Mouse (Mus musculus) hindbrain, embryonic 13.5 days (tissue): ENCODE measurements at regions not wholly inside any gene's neighbourhood (a gene's known extent, or its start where the extent isn't known, plus 50 kb on each side); places are given as distances from the start of the nearest gene placed in this dataset.

Experiments
- ATAC-seq: fragments of 200-750 bp; cut with Nextera tagmentation; 2 replicates; pipeline ENCODE4 v1.8.0; 2017; ENCODE audit warnings: moderate TSS enrichment; ENCODE audit not compliant: low FRiP score
- H3K27ac ChIP-seq: fragments of 300-500 bp; sonication (generic); 2 replicates; pipeline ENCODE4 v1.5.1; 2015; ENCODE audit warnings: inconsistent platforms, mild to moderate bottlenecking, moderate library complexity
- H3K27me3 ChIP-seq: fragments of 300-500 bp; sonication (generic); 2 replicates; pipeline ENCODE4 v1.6.1; 2015; ENCODE audit warnings: mild to moderate bottlenecking, inconsistent platforms
- H3K36me3 ChIP-seq: fragments of 300-500 bp; sonication (generic); 2 replicates; pipeline ENCODE4 v1.6.1; 2015; ENCODE audit warnings: mild to moderate bottlenecking, inconsistent platforms
- H3K4me1 ChIP-seq: fragments of 300-500 bp; sonication (generic); replicated peaks from 2 replicates; pipeline ENCODE4 v1.6.1; 2015; ENCODE audit warnings: inconsistent platforms
- H3K4me2 ChIP-seq: fragments of 300-500 bp; sonication (generic); 2 replicates; pipeline ENCODE4 v1.6.1; 2015; ENCODE audit warnings: inconsistent platforms, mild to moderate bottlenecking, moderate library complexity
- H3K4me3 ChIP-seq: fragments of 300-500 bp; sonication (generic); 2 replicates; pipeline ENCODE4 v1.5.1; 2015; ENCODE audit warnings: mild to moderate bottlenecking, inconsistent platforms
- H3K9ac ChIP-seq: fragments of 300-500 bp; sonication (generic); 2 replicates; pipeline ENCODE4 v1.6.1; 2015; ENCODE audit warnings: mild to moderate bottlenecking, inconsistent platforms
- H3K9me3 ChIP-seq: fragments of 300-500 bp; sonication (generic); 2 replicates; pipeline ENCODE4 v1.6.1; 2016; ENCODE audit warnings: inconsistent platforms
- WGBS: fragments of 180-500 bp; shearing (Covaris S2); methylation state at CpG from one replicate; pipeline ENCODE4 v1.1.7; 2015; 5-methylcytosine and 5-hydroxymethylcytosine counted together

DNA sequence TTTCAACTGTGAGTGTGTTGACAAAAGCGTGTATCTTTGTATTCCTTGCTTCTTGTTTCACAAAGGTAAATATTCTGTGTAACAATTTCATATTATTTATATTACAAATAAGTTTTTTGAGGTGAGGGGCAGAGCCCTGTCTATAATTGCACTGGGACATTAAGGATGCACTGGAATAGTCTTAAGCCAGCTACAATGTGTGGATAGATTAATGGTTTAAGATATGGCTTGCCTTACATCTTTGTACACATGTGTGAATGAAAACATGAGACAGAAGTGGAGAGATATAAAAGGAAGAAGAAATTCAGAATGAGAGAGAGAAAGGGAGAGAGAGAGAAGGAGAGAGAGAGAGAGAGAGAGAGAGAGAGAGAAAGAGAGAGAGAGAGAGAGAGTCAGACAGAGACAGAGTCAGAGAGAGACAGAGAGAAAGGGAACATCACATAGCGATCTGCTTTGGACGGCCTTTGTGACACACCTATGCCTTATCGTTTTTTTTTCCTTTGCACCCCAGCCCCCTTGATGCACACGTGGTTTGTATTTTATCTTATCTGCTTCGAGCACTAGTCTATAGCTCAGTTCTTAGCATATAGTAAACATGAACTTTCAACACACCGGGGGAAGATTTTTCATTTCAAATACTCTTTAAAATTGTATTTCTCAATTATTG, 136.3 kb downstream of the Bmp2 start:
- Histone ChIP-seq H3K36me3 (no peaks in the 10 kb centered on the region), H3K9ac (no peak overlapping the region), H3K27me3 (no peaks in the 10 kb centered on the region), H3K4me2 (no peak overlapping the region), H3K27ac (no peak overlapping the region), H3K4me1 (no peaks in the 10 kb centered on the region), H3K9me3 (no peaks in the 10 kb centered on the region), H3K4me3 (no peak overlapping the region)
- 88% methylated on average over 7 of the region's 7 CpGs for WGBS
- ATAC-seq = no peak

GRCm38 (mm10) chr2:133688788-133689155, 136.8 kb downstream of the Bmp2 start:
- WGBS = 96% methylated on average over 3 of the region's 3 CpGs

GRCm38 (mm10) chr2:133708735-133709584, 157.0 kb downstream of the Bmp2 start:
- no peak overlapping the region for H3K27ac ChIP-seq
- H3K4me2 ChIP-seq = no peak overlapping the region
- H3K9ac ChIP-seq = no peak overlapping the region
- no peaks in the 10 kb centered on the region for H3K36me3 ChIP-seq
- H3K9me3 ChIP-seq = no peaks in the 10 kb centered on the region
- peaks cover 33% of the 10 kb centered on the region for H3K27me3 ChIP-seq
- H3K4me3 ChIP-seq = no peak overlapping the region
- WGBS = 42% methylated on average over 8 of the region's 8 CpGs
- peaks cover 3% of the 10 kb centered on the region for H3K4me1 ChIP-seq
- ATAC-seq = peak; percentile 85

More at GRCm38 (mm10) chr2:133688788-133689155, 136.8 kb downstream of the Bmp2 start:
- no peak overlapping the region for H3K9ac ChIP-seq
- H3K9me3 ChIP-seq = no peaks in the 10 kb centered on the region
- no peak for ATAC-seq
- H3K36me3 ChIP-seq = no peaks in the 10 kb centered on the region
- no peak overlapping the region for H3K4me2 ChIP-seq
- H3K27me3 ChIP-seq = no peaks in the 10 kb centered on the region
- H3K27ac ChIP-seq = no peak overlapping the region
- H3K4me3 ChIP-seq = no peak overlapping the region
- H3K4me1 ChIP-seq = no peaks in the 10 kb centered on the region

DNA sequence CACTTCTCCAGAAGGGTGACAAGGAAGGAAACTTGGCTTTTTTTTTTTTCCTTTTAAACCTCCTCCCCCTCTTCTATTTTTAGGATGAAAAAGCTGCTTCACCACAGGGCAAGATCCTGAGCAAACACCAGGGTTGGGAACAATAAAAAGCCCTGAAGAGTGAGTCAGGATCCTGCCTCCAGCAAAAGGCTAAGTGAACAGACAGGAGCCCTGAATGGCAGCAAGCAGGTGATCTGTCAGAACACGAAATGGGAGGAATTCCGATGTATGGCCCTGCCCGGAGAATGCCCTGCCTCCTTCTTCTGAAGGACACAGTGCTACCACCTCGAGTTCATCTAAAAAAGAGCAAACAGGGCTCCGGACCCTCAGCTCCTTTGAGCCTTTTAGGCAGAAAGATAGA, 164.3 kb downstream of the Bmp2 start:
- Histone ChIP-seq H3K4me3 (no peak overlapping the region), H3K9ac (no peak overlapping the region), H3K4me1 (no peaks in the 10 kb centered on the region), H3K9me3 (no peaks in the 10 kb centered on the region), H3K27ac (no peak overlapping the region), H3K4me2 (no peak overlapping the region), H3K36me3 (no peaks in the 10 kb centered on the region), H3K27me3 (peaks cover 18% of the 10 kb centered on the region; the same call in 1 of the 2 replicates)
- WGBS = 52% methylated on average over 5 of the region's 5 CpGs
- ATAC-seq = no peak

DNA sequence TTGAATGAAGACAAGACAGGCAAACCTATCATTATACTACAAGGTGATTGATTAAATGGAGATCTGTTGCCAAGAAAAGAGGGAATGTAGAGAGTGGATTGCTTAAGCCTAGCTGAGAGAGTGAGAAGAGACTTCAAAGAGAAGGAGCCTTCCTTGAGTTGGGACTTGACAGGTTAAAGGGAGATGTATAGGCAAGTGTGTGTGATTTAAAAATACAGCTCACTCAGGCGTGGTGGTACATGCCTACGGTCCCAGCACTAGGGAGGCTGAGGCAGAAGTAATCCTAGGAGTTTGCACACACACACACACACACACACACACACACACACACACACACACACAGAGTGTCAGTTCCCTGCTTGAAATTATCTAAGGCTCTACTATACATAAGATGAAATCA, 165.1 kb downstream of the Bmp2 start:
- H3K4me3 ChIP-seq = no peak overlapping the region
- 71% methylated on average over 2 of the region's 2 CpGs for WGBS
- H3K4me2 ChIP-seq = no peak overlapping the region

DNA sequence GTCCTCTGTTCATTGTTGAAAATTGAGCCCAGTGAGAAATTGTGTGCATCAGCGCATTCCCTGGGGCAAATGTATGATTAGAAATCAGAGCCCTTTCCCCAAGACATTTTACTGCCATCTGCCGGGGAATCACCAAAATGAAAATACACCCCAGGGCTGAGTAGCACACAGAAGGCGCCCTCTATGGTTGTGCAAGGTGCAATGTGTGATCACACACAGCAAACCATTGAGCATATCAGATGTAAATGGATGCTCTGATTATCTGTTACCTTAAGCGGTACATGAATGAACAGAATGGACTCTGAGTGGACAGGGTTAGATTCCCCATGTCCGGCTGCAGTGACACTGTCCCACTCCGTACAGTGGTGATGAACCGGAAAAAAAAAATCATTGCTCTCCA, 172.4 kb downstream of the Bmp2 start:
- WGBS = 78% methylated on average over 7 of the region's 7 CpGs
- 0 out of 2 replicates have a peak, but pooled peaks cover 8% of the 10 kb centered on the region for H3K4me1 ChIP-seq
- no peaks in the 10 kb centered on the region for H3K9me3 ChIP-seq

More for the DNA sequence above, 165.1 kb downstream of the Bmp2 start:
- no peaks in the 10 kb centered on the region for H3K36me3 ChIP-seq
- no peak overlapping the region for H3K27ac ChIP-seq
- peaks cover 12% of the 10 kb centered on the region; the same call in 1 of the 2 replicates for H3K27me3 ChIP-seq
- H3K9me3 ChIP-seq = no peaks in the 10 kb centered on the region
- H3K4me1 ChIP-seq = no peaks in the 10 kb centered on the region
- no peak overlapping the region for H3K9ac ChIP-seq
- no peak for ATAC-seq

DNA sequence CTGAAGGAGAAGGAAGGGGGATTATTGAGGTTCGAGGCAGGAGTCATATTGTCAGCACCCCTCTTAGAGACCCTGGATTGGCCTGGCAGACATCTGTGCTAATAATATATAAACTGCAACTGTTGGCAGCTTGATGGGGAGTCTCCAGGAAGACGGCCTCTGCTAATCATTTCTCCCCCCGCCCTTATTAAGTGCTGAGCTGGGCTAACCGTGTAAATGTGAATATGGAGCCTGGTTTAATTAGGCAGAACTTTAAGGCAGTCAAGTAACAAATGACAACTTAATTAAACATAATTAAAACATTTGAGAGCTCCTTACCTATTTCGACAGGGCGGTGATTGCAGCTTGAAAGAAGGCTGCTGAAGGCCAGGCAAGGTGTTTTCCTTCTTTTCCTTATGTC, 172.8 kb downstream of the Bmp2 start:
- no peak overlapping the region for H3K4me3 ChIP-seq
- peak; percentile 49; the same call in 1 of the 2 replicates for ATAC-seq
- no peak overlapping the region for H3K27ac ChIP-seq
- no peaks in the 10 kb centered on the region for H3K36me3 ChIP-seq
- H3K4me1 ChIP-seq = 0 out of 2 replicates have a peak, but pooled peaks cover 8% of the 10 kb centered on the region
- WGBS = 66% methylated on average over 6 of the region's 6 CpGs
- no peaks in the 10 kb centered on the region for H3K9me3 ChIP-seq
- no peak overlapping the region for H3K4me2 ChIP-seq
- H3K27me3 ChIP-seq = no peaks in the 10 kb centered on the region
- H3K9ac ChIP-seq = no peak overlapping the region

More for the DNA sequence above, 172.4 kb downstream of the Bmp2 start:
- ATAC-seq = no peak
- no peak overlapping the region for H3K27ac ChIP-seq
- H3K36me3 ChIP-seq = no peaks in the 10 kb centered on the region
- no peaks in the 10 kb centered on the region for H3K27me3 ChIP-seq
- H3K4me3 ChIP-seq = no peak overlapping the region
- no peak overlapping the region for H3K9ac ChIP-seq
- no peak overlapping the region for H3K4me2 ChIP-seq

GRCm38 (mm10) chr2:133734469-133735225, 182.7 kb downstream of the Bmp2 start:
- H3K4me3 ChIP-seq = no peak overlapping the region
- no peak overlapping the region for H3K4me2 ChIP-seq
- no peaks in the 10 kb centered on the region for H3K27me3 ChIP-seq
- no peak overlapping the region for H3K27ac ChIP-seq
- ATAC-seq = no peak
- no peaks in the 10 kb centered on the region for H3K9me3 ChIP-seq
- H3K36me3 ChIP-seq = no peaks in the 10 kb centered on the region
- whole genome bisulfite sequencing = 46% methylated on average over 9 of the region's 9 CpGs
- H3K4me1 ChIP-seq = no peaks in the 10 kb centered on the region
- no peak overlapping the region for H3K9ac ChIP-seq

DNA sequence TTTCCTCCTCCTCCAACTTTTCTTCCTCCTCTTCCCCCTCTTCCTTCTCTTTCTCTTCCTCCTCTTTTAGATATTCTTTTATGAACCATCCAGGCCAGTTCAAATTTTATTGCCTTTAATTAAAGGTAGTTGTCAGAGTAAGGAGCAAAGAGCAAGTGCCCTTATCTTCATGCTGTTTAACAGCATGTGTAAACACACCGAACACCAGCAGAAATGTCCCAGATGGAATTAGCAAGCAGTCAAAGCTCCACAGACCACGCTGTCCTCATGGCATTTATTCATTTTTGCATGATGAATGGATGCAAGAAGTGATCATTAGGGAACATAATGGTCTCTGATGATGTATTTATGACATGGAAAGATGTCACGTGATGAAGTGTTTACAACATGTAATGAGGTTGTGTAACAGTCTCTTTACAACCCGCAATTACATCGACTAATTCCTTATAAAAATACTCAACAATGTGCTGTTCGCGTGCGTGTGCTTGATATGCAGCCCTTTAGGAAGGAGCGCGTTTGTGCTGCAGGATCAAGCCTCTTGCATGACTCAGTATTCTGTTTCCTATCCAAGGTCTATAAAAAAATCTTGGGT, 187.0 kb downstream of the Bmp2 start:
- no peaks in the 10 kb centered on the region for H3K36me3 ChIP-seq
- no peaks in the 10 kb centered on the region for H3K27me3 ChIP-seq
- H3K4me3 ChIP-seq = no peak overlapping the region
- no peak overlapping the region for H3K4me2 ChIP-seq
- no peaks in the 10 kb centered on the region for H3K9me3 ChIP-seq
- no peak overlapping the region for H3K27ac ChIP-seq
- no peak for ATAC-seq
- no peak overlapping the region for H3K9ac ChIP-seq
- no peaks in the 10 kb centered on the region for H3K4me1 ChIP-seq
- 83% methylated on average over 10 of the region's 10 CpGs for WGBS

GRCm38 (mm10) chr2:133748493-133748892, 196.5 kb downstream of the Bmp2 start:
- Histone ChIP-seq H3K27ac (no peak overlapping the region), H3K4me3 (no peak overlapping the region), H3K9ac (no peak overlapping the region), H3K4me1 (no peaks in the 10 kb centered on the region), H3K4me2 (no peak overlapping the region), H3K27me3 (no peaks in the 10 kb centered on the region), H3K36me3 (no peaks in the 10 kb centered on the region), H3K9me3 (no peaks in the 10 kb centered on the region)
- no peak for ATAC-seq
- WGBS = 67% methylated on average over 4 of the region's 4 CpGs

DNA sequence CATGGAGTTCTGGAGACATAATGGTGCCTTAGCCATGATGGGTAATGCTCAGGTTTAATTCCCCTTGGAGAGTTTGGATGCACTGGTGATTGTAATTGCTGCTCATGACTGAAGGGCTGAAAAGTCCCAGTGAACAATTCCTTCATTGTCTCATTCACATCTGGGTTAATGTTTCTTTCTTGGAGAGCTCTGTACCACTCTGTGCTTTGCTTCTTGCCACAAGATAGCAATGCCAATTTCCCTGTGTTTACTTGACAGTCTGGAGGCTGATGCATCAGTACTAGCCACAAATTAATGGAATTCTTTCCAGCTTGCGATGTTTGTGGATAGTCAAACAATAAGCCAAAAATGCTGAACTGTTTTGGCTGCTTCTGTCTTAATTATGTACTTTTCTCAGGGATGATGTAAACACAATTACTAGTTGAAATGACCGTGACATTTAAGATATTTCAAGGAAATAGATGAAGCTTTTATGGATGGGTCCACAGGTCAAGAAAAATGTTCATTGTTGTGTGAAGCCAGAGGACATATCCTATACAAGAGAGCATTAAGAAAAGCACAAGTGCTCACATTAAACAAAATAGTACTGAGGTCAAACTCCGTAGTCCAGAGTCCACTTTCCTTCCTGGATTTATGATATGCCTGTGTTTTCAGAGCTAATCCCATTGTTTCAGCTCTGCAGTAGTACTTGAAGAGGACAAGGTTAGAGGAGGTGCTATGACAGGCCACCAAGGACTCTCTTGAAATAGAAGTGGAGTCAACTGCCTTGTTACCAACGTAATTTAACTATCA, 198.1 kb downstream of the Bmp2 start:
- H3K9me3 ChIP-seq = no peaks in the 10 kb centered on the region
- no peak for ATAC-seq
- 76% methylated on average over 4 of the region's 4 CpGs for WGBS
- H3K4me3 ChIP-seq = no peak overlapping the region
- no peaks in the 10 kb centered on the region for H3K27me3 ChIP-seq
- H3K4me1 ChIP-seq = no peaks in the 10 kb centered on the region
- H3K4me2 ChIP-seq = no peak overlapping the region
- no peaks in the 10 kb centered on the region for H3K36me3 ChIP-seq
- H3K27ac ChIP-seq = no peak overlapping the region
- H3K9ac ChIP-seq = no peak overlapping the region
